Mouse (Mus musculus) v-Abl transformed pro-B cells (cell line): Measurements from ENCODE around the gene Brms1.

ENCODE experiments used
- in situ Hi-C, 2 experiments: fragments of 400-800 bp; cut with MboI; formaldehyde crosslinking; loops; one replicate each; pipeline ENCODE4 v1.15.1; 2025; ENCODE audit not compliant: unreplicated experiment in 2 of 2

Brms1 gene

DNA sequence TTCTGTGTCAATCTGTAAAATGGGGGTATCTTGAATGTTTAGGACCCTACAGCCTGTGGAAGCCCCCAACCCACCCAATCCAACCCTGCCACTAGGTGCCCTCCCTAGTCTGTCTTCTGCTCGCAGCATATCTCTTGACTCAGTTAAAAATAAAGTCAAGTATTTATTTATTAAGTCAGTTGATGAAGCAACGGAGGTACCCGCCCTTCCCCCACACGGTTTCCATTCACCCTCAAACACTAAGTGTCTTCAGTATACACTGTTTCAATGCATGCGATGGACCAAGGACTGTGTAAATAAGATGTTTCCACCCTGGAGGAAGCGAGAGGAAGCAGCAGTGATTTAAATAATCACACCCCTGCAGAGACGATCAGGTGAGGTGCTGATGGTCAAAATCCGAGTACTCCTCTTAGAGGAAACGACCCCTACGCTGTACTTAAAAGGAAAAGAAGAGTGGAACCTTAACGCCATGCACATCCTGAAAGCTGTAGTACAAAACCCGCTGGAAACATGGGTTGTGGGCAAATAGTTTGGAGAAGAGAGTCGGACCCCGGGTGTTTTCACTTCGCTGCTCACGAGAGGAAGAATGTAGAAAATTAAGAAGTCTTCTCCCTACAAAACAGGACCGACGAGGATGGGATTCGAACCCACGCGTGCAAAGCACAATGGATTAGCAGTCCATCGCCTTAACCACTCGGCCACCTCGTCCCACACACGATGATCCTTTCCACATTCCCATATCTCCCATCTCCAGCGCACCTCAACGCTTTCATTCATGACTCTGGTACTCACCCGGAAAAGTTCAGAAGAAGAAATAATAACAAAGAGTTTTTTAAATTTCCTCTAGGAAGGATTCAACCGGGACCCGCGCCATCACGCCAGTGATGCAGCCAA, 3.2 kb upstream of the Brms1 start:
- in situ Hi-C loops, result no loop called here

GRCm38 (mm10) chr19:5038709-5039156, 2.4 kb upstream of the Brms1 start, which contains the start of the genes B4gat1 and AC124502.3:
Gene B4gat1 (plus strand): TSS chr19:5038826.
Gene AC124502.3 (plus strand): TSS chr19:5038891.
- in situ Hi-C loops, result no loop called here

- in situ Hi-C loops, result no loop called here
Observed at GRCm38 (mm10) chr19:5039301-5040114, 1.6 kb upstream of the Brms1 start.

- in situ Hi-C loops, result no loop called here
Observed at GRCm38 (mm10) chr19:5041588-5041987, 434 bp downstream of the Brms1 start.

GRCm38 (mm10) chr19:5045531-5045930, 4.4 kb downstream of the Brms1 start:
- in situ Hi-C loops, result loop anchor here in 1 of 2 experiments (5.0 kb wide), 1 partner anchor 37 kb away; no protein-coding TSS in a partner anchor

GRCm38 (mm10) chr19:5048138-5049056, 7.2 kb downstream of the Brms1 start:
- in situ Hi-C loops, result loop anchor here in 1 of 2 experiments (5.0 kb wide), 1 partner anchor 34 kb away; no protein-coding TSS in a partner anchor

DNA sequence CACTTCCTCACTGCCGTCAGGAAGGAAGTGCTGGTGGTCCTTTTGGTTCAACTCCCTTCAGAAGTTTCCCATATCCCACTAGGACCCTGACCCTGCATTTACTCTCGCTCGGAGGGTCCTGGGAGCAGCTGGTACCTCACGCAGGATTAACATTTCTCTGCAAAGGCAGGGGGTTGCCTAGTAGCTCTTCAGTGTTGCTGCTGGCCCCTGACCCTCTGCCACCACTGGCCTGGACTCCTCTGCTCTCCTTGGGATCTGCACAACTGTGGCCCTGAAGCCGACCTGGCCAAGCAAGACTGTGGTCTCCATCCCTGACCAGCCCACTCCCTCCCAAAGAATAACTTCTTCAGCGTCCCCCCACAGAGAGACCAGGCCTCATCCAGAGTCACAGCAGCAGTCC, 8.2 kb downstream of the Brms1 start:
- in situ Hi-C loops, result loop anchor here in 1 of 2 experiments (5.0 kb wide), 1 partner anchor 33 kb away; no protein-coding TSS in a partner anchor

DNA sequence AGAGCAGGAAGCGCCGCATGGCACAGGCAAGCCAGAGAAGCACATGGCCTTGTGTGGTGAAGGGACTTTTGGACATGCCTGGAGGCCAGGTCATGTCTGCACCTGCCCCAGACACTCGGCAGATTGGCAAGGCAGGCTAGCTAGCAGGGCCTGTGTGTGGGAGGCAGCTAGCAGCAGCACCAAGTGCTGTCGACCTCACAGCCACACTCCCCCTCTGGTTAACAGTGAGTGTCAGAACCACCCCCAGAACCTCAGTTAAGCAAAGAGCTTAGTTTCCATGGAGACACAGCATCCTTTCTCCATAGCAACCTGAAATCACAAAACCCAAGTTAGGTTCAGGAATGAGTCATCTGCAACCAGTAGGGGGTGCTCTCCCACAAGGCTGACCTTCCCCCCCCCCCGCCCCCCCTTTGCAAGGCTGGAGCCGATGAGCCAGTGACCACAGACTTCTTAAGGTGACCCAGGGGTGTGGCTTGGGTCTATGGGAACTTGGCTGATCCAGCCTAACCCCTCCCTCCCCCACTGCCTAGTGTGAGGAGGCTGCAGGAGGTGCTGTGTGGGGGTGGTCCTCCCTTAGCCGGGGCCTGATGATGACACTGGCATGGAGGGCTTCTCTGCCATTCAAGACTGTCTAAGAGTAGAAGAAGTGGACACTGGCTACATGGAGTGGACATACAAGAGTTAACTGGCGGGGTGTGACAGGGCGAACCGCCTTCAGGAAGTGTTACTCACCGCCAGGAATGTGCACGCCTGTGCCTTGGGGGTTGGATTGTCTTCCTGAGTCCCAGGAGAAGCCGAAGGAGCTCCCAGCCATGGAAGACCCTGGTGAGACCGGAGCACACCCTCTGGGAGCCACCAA, 9.1 kb downstream of the Brms1 start, which contains the start of gene Rin1:
TSS of gene Rin1 (plus strand) at position 435 of the 859 bp plus-strand sequence.
- in situ Hi-C loops, result no loop called here

DNA sequence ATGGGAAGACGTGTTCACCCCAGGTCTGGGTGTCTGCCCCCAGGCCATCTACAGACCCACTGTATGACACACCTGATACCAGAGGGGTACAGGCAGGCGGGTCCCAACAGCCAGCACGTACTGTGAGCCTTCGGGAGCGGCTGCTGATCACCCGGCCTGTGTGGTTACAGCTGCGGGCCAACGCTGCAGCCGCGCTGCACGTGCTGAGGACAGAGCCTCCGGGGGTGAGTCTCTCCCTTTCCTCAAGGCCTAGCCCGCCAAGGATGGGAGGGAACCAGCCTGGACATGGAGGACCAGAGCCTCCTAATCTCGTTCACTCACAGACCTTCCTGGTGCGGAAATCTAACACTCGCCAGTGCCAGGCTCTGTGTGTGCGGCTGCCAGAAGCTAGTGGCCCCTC, 9.9 kb downstream of the Brms1 start:
- in situ Hi-C loops, result no loop called here

GRCm38 (mm10) chr19:5051515-5051914, 10.4 kb downstream of the Brms1 start:
- in situ Hi-C loops, result no loop called here

DNA sequence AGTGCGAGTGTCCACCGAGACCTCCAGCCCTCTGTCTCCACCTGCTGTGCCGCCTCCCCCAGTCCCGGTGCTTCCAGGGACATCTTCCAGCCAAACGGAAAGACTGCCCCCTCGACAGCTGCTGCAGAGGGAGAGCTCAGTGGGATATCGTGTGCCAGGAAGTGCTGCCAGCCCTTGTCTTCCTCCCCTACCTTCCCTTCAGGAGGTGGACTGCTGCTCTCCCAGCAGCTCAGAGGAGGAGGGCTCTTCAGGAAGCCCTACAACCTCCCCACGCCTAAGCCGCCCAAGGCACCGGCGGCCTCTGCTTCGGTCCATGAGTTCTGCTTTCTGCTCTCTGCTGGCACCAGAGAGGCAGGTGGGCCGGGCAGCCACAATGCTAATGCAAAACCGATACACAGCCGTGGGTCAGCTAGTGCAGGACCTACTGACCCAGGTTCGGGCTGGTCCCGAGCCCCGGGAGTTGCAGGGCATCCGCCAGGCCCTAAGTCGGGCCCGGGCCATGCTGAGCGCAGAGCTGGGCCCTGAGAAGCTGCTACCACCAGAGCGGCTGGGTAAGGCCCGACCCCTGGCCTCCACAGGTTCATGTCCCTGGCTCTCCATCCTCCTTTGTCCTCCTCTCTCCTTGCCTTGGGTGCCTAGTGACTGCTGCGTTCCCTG, 11.1 kb downstream of the Brms1 start:
- in situ Hi-C loops, result no loop called here

DNA sequence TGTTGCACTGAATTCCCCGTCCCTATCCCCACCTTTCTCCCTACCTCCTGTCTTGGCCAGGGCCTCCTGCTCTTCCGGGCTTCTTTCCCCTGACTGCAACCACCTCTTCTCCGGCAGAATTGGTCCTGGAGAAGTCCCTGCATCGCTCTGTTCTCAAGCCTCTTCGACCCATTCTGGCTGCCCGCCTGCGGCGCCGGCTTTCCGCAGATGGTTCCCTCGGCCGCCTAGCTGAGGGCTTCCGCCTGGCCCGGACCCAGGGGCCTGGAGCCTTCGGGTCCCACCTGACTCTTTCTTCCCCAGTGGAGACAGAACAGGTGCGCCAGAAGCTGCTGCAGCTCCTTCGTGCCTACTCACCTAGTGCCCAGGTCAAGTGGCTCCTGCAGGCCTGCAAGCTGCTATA, 11.7 kb downstream of the Brms1 start:
- in situ Hi-C loops, result no loop called here

DNA sequence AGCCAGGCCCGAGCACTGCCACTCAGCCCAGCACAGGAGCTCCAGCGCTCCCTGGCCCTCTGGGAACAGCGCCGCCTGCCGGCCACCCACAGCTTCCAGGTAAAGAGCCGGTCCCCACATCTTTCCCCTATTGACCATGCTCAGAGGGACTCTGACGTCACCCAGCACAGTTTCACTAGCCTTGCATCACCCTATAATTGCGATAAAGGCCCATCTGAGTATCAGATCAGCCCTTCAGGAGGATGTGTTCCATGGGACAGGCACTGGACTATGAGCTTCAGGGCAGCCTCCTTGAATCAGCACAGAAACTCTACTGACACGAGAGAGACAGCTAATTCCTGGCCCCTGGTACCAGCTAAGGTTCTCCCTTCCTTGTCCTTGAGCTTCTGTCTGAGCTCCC, 12.8 kb downstream of the Brms1 start:
- in situ Hi-C loops, result no loop called here

DNA sequence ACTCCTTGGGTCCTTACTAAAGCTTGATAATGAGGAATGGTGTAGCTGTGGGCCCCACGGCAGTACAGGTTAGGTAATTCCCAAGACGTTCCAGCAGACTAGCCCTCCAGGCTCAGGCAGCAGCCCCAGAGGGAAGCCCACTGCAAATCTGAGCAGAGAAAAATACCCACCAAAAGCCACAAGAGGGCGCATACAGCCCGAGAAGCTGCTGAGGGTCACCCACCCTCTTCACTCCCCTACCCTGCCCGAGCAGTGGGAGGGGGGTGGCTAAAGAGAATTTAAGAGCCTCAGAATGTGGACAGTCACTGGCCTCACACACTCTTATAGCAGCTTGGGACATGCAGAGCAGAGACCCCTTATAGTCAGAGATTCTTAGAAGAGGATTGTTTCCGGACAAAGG, 15.1 kb downstream of the Brms1 start:
- in situ Hi-C loops, result no loop called here

DNA sequence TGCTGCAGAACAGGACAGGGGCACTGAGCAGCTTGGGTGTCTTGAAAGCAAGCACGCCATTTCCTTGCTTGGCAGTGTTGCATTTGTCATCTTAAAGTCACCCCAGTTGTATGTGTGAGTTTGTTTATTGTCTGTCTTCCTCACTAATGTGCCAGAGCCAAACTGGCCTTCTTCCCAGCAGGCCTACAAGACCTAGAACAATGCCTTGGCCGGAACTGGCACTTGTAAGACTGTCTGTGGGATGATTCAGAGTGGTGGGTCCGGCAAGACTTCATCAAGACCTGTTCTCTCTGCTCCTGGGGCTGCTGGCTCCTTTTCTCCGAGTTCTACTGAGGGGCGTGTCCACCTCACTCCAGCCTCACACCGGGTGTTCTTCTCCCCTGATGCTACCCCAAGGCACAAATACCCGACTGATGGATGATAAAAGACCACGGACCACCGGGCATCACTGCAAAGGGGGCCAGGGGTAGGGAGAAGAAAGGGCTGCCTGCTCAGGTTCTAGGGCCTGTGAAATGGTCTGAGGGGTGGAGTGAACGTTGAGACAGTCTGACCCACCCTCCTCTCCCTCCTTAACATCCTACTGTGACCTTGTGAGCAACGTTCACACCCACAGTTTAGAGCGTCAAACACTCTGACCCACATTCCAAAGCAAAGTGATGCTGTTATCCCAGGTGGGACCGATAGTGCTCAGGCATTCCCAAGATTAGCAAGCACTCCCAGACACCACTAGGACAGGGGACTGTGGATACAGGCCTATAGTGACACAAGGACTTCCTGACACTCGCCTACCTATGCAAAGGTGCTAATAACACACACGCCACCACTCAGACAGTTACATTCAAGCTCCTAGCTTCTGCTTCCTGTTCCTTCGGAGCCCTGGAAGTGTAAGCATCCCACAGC, 17.0 kb downstream of the Brms1 start:
- in situ Hi-C loops, result no loop called here

- in situ Hi-C loops, result no loop called here
Observed at GRCm38 (mm10) chr19:5058801-5059771, 17.9 kb downstream of the Brms1 start.
